Mouse (Mus musculus) spleen, adult 2 months (tissue): ENCODE data around the gene Echs1.

ENCODE experiments used
- CTCF ChIP-seq: fragments of 200-500 bp; IDR thresholded peaks from 2 replicates; pipeline ENCODE4 v1.5.1; 2011; ENCODE audit warnings: mild to moderate bottlenecking, inconsistent platforms; ENCODE audit not compliant: insufficient read depth, insufficient read length, insufficient replicate concordance; ENCODE audit errors: extremely low read depth
- POLR2A ChIP-seq: fragments of 200-500 bp; IDR thresholded peaks from 2 replicates; pipeline ENCODE4 v1.6.1; 2011; ENCODE audit warnings: low read depth, low read length, inconsistent platforms

DNA sequence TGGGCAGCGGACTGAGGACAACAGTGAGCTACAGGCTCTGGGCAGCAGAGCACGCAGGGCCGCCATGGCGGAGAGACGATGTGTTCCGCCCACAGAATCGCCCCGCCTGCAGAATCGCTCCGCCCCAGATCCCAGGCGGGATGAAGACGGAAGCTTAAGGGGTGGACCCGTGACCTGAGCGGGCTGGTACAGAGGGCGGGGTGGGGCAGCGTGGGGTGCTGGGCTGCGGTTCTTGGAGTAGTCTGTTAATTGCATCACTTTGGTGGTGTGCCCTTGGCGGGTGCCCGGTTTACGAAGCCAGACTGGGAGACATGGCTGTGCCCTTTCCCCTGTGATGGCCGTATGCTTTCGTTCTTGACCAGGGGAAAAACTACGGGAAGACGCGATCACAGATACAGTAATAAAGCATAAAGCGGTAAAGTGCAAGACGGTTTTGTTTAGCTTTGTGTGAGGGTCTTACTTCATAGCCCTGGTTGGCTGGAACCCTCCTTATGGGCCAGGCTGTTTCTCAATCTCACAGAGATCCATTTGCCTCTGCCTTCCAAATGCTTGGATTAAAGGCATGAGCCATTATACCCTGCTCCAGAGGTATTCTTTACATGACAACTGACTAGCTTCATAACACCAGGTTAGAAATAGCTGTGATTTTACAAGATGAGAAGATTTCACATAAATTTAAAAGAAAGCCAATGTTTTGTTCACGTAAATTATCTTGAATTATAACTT lies at the start of gene Echs1:
- TF ChIP-seq CTCF (no peak), POLR2A (peak; percentile 64; the same call in 1 of the 2 replicates)
